Mouse (Mus musculus) lung, postnatal 0 days (tissue): ENCODE measurements at regions not wholly inside any gene's neighbourhood (a gene's known extent, or its start where the extent isn't known, plus 50 kb on each side); places are given as distances from the start of the nearest gene placed in this dataset.

Experiments
- CTCF ChIP-seq: IDR thresholded peaks from 2 replicates; pipeline ENCODE4 v1.5.1; 2016; ENCODE audit warnings: antibody characterized with exemption, mild to moderate bottlenecking
- EP300 ChIP-seq: IDR thresholded peaks from 2 replicates; pipeline ENCODE4 v1.6.1; 2016; ENCODE audit warnings: antibody characterized with exemption, mild to moderate bottlenecking, control low read depth

DNA sequence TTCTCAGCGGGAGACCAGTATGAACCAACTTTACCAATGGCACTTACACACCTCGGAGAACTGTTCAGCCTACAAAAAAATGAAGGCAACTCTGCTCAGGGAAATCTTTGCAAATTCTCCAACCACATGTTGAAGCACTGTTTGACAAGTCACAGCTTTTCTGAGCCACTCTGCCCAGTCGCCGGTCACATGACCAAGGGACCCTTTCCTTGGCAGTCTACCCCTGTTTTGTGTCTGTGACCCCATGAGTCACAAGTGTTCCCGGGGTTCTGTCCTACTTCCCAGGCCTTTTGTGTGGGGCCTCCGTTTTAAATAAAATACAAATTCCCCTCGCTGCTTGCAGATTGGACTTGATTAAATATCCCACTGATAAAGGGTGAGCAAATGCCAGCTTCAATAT lies 323.5 kb upstream of the Mgmt start:
- no peak for TF ChIP-seq CTCF
- no peak for TF ChIP-seq EP300
